Mouse (Mus musculus) c-Kit-positive CD71-positive TER-119-positive erythroid progenitor cells, embryonic 14.5 days (primary cell): ENCODE data around the gene Hs2st1.
A peak's percentile ranks its signal among the peaks of the same experiment; 100 is the strongest.

Source experiments
- DNase-seq: peaks from one replicate; pipeline ENCODE4 v3.0.0-alpha.2; 2013; ENCODE audit warnings: low spot score

Hs2st1 gene

GRCm38 (mm10) chr3:144381431-144381980 lies 188.5 kb downstream of the Hs2st1 start:
- DNase-seq, result no peak

- peak; percentile 28 for DNase-seq
These were observed 189.1 kb downstream of the Hs2st1 start for GRCm38 (mm10) chr3:144380921-144381320.

- no peak for DNase-seq
These were observed 190.2 kb downstream of the Hs2st1 start for GRCm38 (mm10) chr3:144379801-144380200.
